ENCODE assay signal across 11 mouse cellular contexts in the genomic region with DNA sequence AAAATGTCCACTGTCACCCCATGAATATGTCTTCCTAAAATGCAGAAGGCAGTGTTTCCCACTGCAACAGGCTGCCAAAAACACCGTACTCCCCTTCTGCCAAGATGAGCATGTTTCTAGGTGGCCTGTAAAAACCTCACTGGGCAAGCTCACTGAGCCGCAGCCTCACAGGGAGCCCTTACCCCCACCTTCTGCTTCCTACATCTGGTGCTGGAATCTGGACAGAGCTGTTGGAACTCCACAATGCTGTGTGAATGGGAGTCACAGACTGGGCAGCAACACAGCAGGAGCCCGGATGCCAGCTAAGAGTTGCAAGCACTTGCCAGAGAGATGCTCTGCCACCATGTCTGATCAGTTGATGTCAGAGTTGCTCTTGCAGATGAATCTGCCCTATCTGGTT.
"Had no signal": no experiment of that assay in that cellular context is flagged by ENCODE, and none has a peak within 500 bp of the region (broad histone marks: within the 10 kb centered on the region; RNA-seq: fewer than 3 reads in every experiment).

No protein-coding gene starts in this region.

- H3K36me3 ChIP-seq: kidney, embryonic 15.5 days; limb, embryonic 13.5 days; midbrain, embryonic 12.5 days; neural tube, embryonic 15.5 days had no signal

- DNase-seq: kidney, postnatal 14 days; layer of hippocampus, postnatal 36 days; lung, adult 18-20 months; thymus, postnatal 4 days had no signal

- H3K4me3 ChIP-seq: kidney, embryonic 15.5 days; limb, embryonic 13.5 days; midbrain, embryonic 12.5 days; myocyte; neural tube, embryonic 15.5 days had no signal

- H3K27ac ChIP-seq: kidney, embryonic 15.5 days; limb, embryonic 13.5 days; liver, embryonic 14.5 days; midbrain, embryonic 12.5 days; neural tube, embryonic 15.5 days; stomach, postnatal 0 days had no signal

- H3K9ac ChIP-seq: kidney, embryonic 15.5 days; limb, embryonic 13.5 days; liver, embryonic 14.5 days; midbrain, embryonic 12.5 days; neural tube, embryonic 15.5 days had no signal

- H3K4me2 ChIP-seq: kidney, embryonic 15.5 days; limb, embryonic 13.5 days; midbrain, embryonic 12.5 days; neural tube, embryonic 15.5 days had no signal

- H3K27me3 ChIP-seq: kidney, embryonic 15.5 days; limb, embryonic 13.5 days; midbrain, embryonic 12.5 days; neural tube, embryonic 15.5 days had no signal

- H3K4me1 ChIP-seq: kidney, embryonic 15.5 days had no signal

- H3K9me3 ChIP-seq: kidney, embryonic 15.5 days; limb, embryonic 13.5 days; midbrain, embryonic 12.5 days; neural tube, embryonic 15.5 days had no signal
